Mouse (Mus musculus) myocyte (in vitro differentiated cells): ENCODE data around the gene Met.

Experiments used
- POLR2A ChIP-seq: IDR thresholded peaks from one replicate; pipeline ENCODE4 v1.6.1; 2011; ENCODE audit warnings: low read depth, mild to moderate bottlenecking, control low read depth, moderate library complexity; ENCODE audit not compliant: insufficient read length
- POLR2AphosphoS2 ChIP-seq: IDR thresholded peaks from one replicate; pipeline ENCODE4 v1.6.1; 2011; ENCODE audit warnings: low read depth, control low read depth; ENCODE audit not compliant: insufficient read length
- TCF3 ChIP-seq: IDR thresholded peaks from one replicate; pipeline ENCODE4 v1.6.1; 2011; ENCODE audit warnings: low read depth, control low read depth; ENCODE audit not compliant: insufficient read length
- USF1 ChIP-seq: IDR thresholded peaks from one replicate; pipeline ENCODE4 v1.6.1; 2011; ENCODE audit warnings: low read depth, mild to moderate bottlenecking, control low read depth, moderate library complexity

DNA sequence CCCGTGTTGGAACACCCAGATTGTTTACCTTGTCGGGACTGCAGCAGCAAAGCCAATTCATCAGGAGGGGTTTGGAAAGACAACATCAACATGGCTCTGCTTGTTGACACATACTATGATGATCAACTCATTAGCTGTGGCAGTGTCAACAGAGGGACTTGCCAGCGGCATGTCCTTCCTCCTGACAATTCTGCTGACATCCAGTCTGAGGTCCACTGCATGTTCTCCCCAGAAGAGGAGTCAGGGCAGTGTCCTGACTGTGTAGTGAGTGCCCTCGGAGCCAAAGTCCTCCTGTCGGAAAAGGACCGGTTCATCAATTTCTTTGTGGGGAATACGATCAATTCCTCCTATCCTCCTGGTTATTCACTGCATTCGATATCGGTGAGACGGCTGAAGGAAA lies 27.9 kb downstream of the Met start:
- no peak for TF ChIP-seq POLR2A
- no peak for TF ChIP-seq POLR2AphosphoS2
- no peak for TF ChIP-seq TCF3
- TF ChIP-seq USF1, result no peak
